Mouse (Mus musculus) liver, adult (tissue): ENCODE data around the gene Rxra.

Experiments
- GATA4 ChIP-seq: IDR thresholded peaks from 2 replicates; pipeline ENCODE4 v1.6.1; 2014; ENCODE audit warnings: mild to moderate bottlenecking, low read length; ENCODE audit not compliant: insufficient replicate concordance

Gene Rxra

GRCm38 (mm10) chr2:27738396-27738795, 62.2 kb downstream of the Rxra start:
- TF ChIP-seq GATA4: no peak

DNA sequence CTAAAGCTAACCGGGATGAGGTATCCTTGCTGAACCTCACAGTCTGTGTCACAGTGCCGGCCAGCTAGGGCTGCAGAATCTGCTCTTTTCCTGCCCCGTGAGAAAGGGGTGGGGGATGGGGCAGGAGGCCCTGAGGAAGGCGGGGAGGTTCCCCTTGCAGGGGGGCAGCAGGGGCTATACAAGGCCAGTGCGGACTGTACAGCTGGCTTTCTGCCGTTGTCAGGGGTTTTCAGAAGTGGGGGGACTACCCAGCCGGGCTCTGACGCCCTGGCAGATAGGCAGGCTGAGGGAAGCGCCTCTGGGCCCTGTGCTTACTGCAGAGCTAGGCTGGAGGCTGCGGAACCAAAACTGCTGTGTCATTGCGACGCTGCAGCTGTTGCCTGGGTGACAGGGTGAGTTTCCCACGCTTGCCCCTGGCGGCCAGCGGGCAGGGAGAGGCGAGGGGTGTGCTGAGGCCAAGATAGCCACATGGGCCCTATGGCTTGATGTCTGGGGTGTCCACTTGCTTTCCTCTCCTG, 63.9 kb downstream of the Rxra start:
- no peak; the same call in 1 of the 2 replicates for TF ChIP-seq GATA4

DNA sequence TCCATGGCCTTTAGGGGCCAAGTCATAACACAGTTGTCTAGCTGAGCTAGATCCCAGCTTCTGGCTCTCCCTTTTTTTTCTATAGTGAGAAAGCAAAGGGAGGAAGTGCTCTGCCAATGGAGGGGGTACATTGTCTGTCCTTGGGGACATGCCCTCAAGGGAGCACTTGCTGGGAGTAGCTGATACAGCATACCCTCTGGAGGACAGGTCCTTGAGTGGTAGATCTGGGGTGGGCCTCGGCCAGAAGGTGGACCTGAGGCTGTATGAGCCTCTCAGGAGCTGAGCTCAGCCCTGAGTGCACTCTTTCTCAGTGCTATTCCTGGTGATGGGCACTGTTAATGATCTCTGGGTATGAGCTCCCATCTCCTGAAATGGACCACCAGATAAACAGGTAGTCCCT, 66.9 kb downstream of the Rxra start:
- no peak for TF ChIP-seq GATA4

GRCm38 (mm10) chr2:27743863-27744611, 67.8 kb downstream of the Rxra start:
- no peak for TF ChIP-seq GATA4

- TF ChIP-seq GATA4: no peak
Observed at GRCm38 (mm10) chr2:27744612-27745351, 68.5 kb downstream of the Rxra start.

DNA sequence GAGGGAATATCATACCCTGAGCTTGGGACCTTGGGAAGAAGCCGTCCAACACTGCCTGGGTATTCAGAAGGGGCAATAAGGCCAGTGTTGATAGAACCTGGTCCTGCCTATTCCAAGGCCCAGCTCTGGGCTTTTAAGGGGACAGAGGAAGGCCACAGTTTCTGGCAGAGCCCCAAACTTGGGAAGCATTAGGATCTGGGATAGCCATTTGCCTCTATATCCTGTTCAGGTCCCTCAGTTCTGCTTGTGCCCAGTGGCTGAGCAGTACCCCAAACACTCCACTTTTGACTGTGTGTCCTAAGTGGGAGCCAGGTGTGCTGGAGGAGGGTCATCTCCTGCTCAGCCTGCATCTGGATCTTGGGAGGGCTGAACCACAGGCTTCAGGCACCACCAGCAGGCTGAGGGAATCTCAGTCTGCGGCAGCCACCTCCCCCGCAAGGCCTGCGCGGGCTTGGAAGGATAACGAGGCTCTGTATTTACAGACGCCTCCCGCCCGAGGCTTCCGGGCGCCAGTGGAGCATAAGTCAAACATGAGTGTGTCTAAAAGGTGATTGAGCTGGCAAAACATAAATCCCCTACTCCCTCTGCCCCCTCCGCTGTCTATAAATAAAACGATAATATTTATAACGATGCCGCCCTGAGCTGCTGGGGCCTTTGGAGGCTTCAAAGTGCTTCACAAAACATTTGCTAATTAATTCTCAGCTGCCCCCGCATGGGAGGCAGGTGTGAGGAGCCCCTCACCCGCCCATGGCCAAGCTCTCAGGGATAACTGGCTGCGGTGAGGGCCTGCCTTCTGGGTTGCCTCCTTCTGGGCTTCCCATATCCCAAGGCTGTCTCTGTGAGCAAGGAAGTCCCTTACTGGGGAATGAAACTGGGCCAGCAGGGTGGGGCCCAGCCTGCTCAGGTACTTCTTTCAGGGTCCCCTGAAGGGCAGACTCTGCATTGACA, 69.7 kb downstream of the Rxra start:
- no peak for TF ChIP-seq GATA4

DNA sequence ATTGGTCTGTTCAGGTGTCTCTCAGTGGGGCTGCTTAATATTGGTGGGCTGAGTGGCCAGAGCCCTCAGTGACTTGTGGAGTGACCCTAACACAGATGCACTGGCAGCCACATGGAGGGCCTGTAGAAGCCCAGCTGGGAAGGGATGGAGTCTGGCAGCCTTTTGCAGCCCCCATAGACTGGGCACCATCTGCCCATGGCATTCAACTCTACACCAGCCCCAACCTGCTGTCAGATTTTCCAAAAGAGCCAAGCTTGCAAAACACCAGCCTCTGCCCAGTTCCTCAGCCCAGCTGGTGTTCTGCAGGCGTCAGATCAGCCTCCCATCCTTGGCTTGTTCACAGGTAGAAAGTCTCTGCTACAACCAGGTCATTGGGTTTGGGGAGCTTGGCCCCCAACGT, 70.6 kb downstream of the Rxra start:
- TF ChIP-seq GATA4: no peak

DNA sequence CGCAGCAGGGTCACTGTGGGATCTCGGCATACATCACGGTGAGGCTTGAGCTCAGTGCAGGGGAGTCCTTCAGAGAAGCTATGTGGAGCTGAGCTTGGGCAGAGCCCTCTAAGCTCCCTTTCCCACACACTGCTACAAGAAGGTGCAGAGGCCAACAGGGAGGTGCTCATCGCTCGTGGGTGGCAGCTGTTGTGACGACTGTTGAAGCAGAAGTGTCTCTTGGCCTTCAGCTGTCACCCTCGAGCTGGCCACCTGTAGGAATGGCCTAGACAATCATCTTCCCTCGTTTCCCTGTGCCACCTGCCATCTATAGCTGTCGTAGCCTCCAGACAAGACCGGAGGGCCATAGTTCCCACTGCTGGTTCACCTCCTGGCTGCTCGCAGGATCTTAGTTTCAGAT, 72.7 kb downstream of the Rxra start:
- no peak for TF ChIP-seq GATA4

GRCm38 (mm10) chr2:27750399-27751134, 74.3 kb downstream of the Rxra start:
- TF ChIP-seq GATA4: no peak

GRCm38 (mm10) chr2:27751135-27751519, 74.9 kb downstream of the Rxra start:
- no peak for TF ChIP-seq GATA4

- peak; percentile 76; the same call in 1 of the 2 replicates for TF ChIP-seq GATA4
Observed at GRCm38 (mm10) chr2:27751803-27752202, 75.6 kb downstream of the Rxra start.

GRCm38 (mm10) chr2:27754094-27754493, 77.9 kb downstream of the Rxra start:
- TF ChIP-seq GATA4: no peak

GRCm38 (mm10) chr2:27755986-27756641, 79.9 kb downstream of the Rxra start:
- TF ChIP-seq GATA4: no peak
